Mouse (Mus musculus) thymus, postnatal 10 days (tissue): ENCODE data around the gene Akna.

ENCODE experiments used
- DNase-seq, 2 experiments: peaks; one replicate each; pipeline ENCODE4 v3.0.0; 2021; ENCODE audit warnings: low spot score in 2 of 2

Akna gene

GRCm38 (mm10) chr4:63323275-63323815, 79.8 kb downstream of the Akna start:
- no peak for DNase-seq

- peak; percentile 44 to 70 for DNase-seq
Measured at GRCm38 (mm10) chr4:63319566-63319965, 83.6 kb downstream of the Akna start.
